Mouse (Mus musculus) gastrocnemius, postnatal 10 days (tissue): Measurements from ENCODE around the gene Stat5b. TPM values are rescaled to one million over a fixed set of nuclear protein-coding genes. Genes with fewer than 3 reads are reported as not detected.

Experiments used
- DNase-seq: peaks from one replicate; pipeline ENCODE4 v3.0.0; 2021; ENCODE audit warnings: mixed read lengths
- total RNA-seq, 2 experiments: library from RNA; stranded (reverse); gene quantifications; 2 replicates each; pipeline ENCODE4 v1.2.3; 2021

Stat5b gene
- total RNA-seq, 2 experiments from 2014 or later, result 107 to 114 TPM

GRCm38 (mm10) chr11:100814498-100814897 is 36.0 kb downstream of the Stat5b start:
- DNase-seq, result peak; percentile 81

- DNase-seq, result no peak
These were observed 39.4 kb downstream of the Stat5b start for GRCm38 (mm10) chr11:100811132-100811531.

GRCm38 (mm10) chr11:100810516-100810915 is 40.0 kb downstream of the Stat5b start:
- no peak for DNase-seq

- no peak for DNase-seq
These were observed 43.9 kb downstream of the Stat5b start for GRCm38 (mm10) chr11:100806380-100807305.

- DNase-seq, result peak; percentile 68
These were observed 45.0 kb downstream of the Stat5b start for GRCm38 (mm10) chr11:100805535-100805934.

GRCm38 (mm10) chr11:100804409-100804808 is 46.1 kb downstream of the Stat5b start:
- no peak for DNase-seq

- no peak for DNase-seq
These were observed 51.1 kb downstream of the Stat5b start for GRCm38 (mm10) chr11:100799426-100799825.

- no peak for DNase-seq
These were observed 53.9 kb downstream of the Stat5b start for GRCm38 (mm10) chr11:100796585-100796984.

- DNase-seq, result no peak
These were observed 55.1 kb downstream of the Stat5b start for GRCm38 (mm10) chr11:100795386-100795785.

- no peak for DNase-seq
These were observed 59.0 kb downstream of the Stat5b start for GRCm38 (mm10) chr11:100791457-100792049.

GRCm38 (mm10) chr11:100790644-100791043 is 59.9 kb downstream of the Stat5b start:
- DNase-seq, result peak; percentile 79

- no peak for DNase-seq
These were observed 60.8 kb downstream of the Stat5b start for GRCm38 (mm10) chr11:100789702-100790101.

- DNase-seq, result no peak
These were observed 64.8 kb downstream of the Stat5b start for GRCm38 (mm10) chr11:100785774-100786173.

- DNase-seq, result no peak
These were observed 66.2 kb downstream of the Stat5b start for GRCm38 (mm10) chr11:100784286-100784685.

GRCm38 (mm10) chr11:100782568-100782967 is 68.0 kb downstream of the Stat5b start:
- DNase-seq, result no peak

- DNase-seq, result no peak
These were observed 68.6 kb downstream of the Stat5b start for GRCm38 (mm10) chr11:100781763-100782475.

GRCm38 (mm10) chr11:100780247-100780646 is 70.3 kb downstream of the Stat5b start:
- DNase-seq, result no peak

- DNase-seq, result no peak
These were observed 72.5 kb downstream of the Stat5b start for GRCm38 (mm10) chr11:100778069-100778468.

GRCm38 (mm10) chr11:100775921-100776320 is 74.6 kb downstream of the Stat5b start:
- DNase-seq, result no peak

- DNase-seq, result no peak
These were observed 76.3 kb downstream of the Stat5b start for GRCm38 (mm10) chr11:100774261-100774660.

GRCm38 (mm10) chr11:100770646-100771408 is 79.7 kb downstream of the Stat5b start, which contains the start of gene Ghdc:
Gene Ghdc (minus strand): TSS chr11:100770957.
- DNase-seq, result peak; percentile 76

GRCm38 (mm10) chr11:100769980-100770379 is 80.5 kb downstream of the Stat5b start:
- no peak for DNase-seq
